In the genomic region with DNA sequence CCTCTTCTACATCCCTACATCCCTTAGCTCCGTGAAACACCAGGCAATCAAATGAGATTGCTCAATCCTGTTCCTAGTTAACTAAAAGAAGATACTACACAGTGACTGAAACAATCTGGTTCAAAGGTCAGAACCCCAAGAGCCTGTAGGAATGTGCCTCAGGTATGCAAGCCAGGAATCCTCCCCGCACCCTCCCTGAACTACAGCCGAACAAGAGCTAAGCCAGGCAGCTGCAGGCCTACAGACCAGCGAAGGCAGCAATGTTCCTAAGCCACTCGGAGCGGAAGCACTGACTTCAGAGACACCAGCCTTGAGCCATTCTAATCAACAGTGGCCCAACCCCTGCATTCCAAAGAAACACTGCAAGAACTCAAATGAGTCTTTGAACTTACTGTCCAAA, we compare ENCODE assay signal across 10 mouse cellular contexts. TPM values are rescaled to one million over a fixed set of nuclear protein-coding genes. Genes with fewer than 3 reads are reported as not detected.
DNase-seq lines count a peak whose midpoint lies in the region; ATAC-seq and TF ChIP-seq lines count a peak whose summit lies in the region.
"Had no signal": no experiment of that assay in that cellular context is flagged by ENCODE, and none has a peak within 500 bp of the region (broad histone marks: within the 10 kb centered on the region; RNA-seq: fewer than 3 reads in every experiment).

No protein-coding gene starts in this region.

- DNase-seq in lung, adult 18-20 months: peak; percentile 60 to 63
- no peak for DNase-seq in lung, adult 2 months
- no peak for DNase-seq in intestine, embryonic 14.5 days (ENCODE audit: low spot score)
- peak; percentile 26 to 57 for DNase-seq in kidney, postnatal 4 days
- DNase-seq in yolk sac, embryonic 10.5 days (ENCODE audit: low spot score): peak; percentile 91
- no peak for DNase-seq in right cerebral cortex, adult 18-20 months
- no peak for DNase-seq in urinary bladder, postnatal 36 days (ENCODE audit: low spot score in 2 of 2)
- DNase-seq in midbrain, embryonic 14.5 days: no peak
- DNase-seq: gastrocnemius, postnatal 10 days had no signal

- no peak overlapping the region for H3K27ac ChIP-seq in intestine, embryonic 14.5 days (ENCODE audit: low read depth)
- no peak overlapping the region for H3K27ac ChIP-seq in midbrain, embryonic 14.5 days (replicated peaks; ENCODE audit: low read depth, low read length)
- H3K27ac ChIP-seq: midbrain, embryonic 12.5 days had no signal

- H3K4me3 ChIP-seq in lung, adult 2 months (replicated peaks; ENCODE audit: extremely low read depth, low read depth, low read length): no peak overlapping the region
- no peak overlapping the region for H3K4me3 ChIP-seq in intestine, embryonic 14.5 days (ENCODE audit: low read depth, low read length)
- no peak overlapping the region for H3K4me3 ChIP-seq in midbrain, embryonic 14.5 days (replicated peaks; ENCODE audit: low read depth, low read length)
- H3K4me3 ChIP-seq: midbrain, embryonic 12.5 days had no signal

- H3K4me2 ChIP-seq in intestine, embryonic 14.5 days (ENCODE audit: low read length): no peak overlapping the region
- H3K4me2 ChIP-seq in midbrain, embryonic 14.5 days (ENCODE audit: low read length): no peak overlapping the region
- H3K4me2 ChIP-seq: midbrain, embryonic 12.5 days had no signal

- TF ChIP-seq POLR2A in lung, adult 2 months (IDR thresholded peaks at IDR 0.05; ENCODE audit: borderline replicate concordance, extremely low read depth, low read depth, low read length): no peak

- no peaks in the 10 kb centered on the region for H3K9me3 ChIP-seq in intestine, embryonic 14.5 days (ENCODE audit: control insufficient read depth, low read length)
- no peaks in the 10 kb centered on the region for H3K9me3 ChIP-seq in midbrain, embryonic 14.5 days (ENCODE audit: control insufficient read depth, low read length)
- H3K9me3 ChIP-seq: midbrain, embryonic 12.5 days had no signal

- no peak overlapping the region for H3K9ac ChIP-seq in intestine, embryonic 14.5 days (ENCODE audit: low read length)
- no peak overlapping the region for H3K9ac ChIP-seq in midbrain, embryonic 14.5 days (replicated peaks; ENCODE audit: low read length)
- H3K9ac ChIP-seq: midbrain, embryonic 12.5 days had no signal

- WGBS in lung, adult 2 months: 60% methylated on average over 6 of the region's 6 CpGs
- WGBS in intestine, embryonic 14.5 days: 42% methylated on average over 6 of the region's 6 CpGs
- 82% methylated on average over 6 of the region's 6 CpGs for WGBS in midbrain, embryonic 14.5 days

- no peaks in the 10 kb centered on the region for H3K27me3 ChIP-seq in intestine, embryonic 14.5 days (replicated peaks; ENCODE audit: control insufficient read depth, insufficient read depth, low read length)
- no peaks in the 10 kb centered on the region for H3K27me3 ChIP-seq in midbrain, embryonic 14.5 days (ENCODE audit: control insufficient read depth, insufficient read depth, low read length)
- H3K27me3 ChIP-seq: midbrain, embryonic 12.5 days had no signal

- no peak for TF ChIP-seq CTCF in lung, adult 2 months (IDR thresholded peaks at IDR 0.05; ENCODE audit: insufficient read depth, low read length)

- ATAC-seq in intestine, embryonic 14.5 days (replicated peaks; ENCODE audit: low FRiP score, low TSS enrichment, low read depth): peak; percentile 48; the same call in 1 of the 2 replicates
- ATAC-seq in midbrain, embryonic 14.5 days (ENCODE audit: low FRiP score, low TSS enrichment): no peak

- H3K36me3 ChIP-seq in intestine, embryonic 14.5 days (ENCODE audit: control insufficient read depth, insufficient read depth, low read length): no peaks in the 10 kb centered on the region
- no peaks in the 10 kb centered on the region for H3K36me3 ChIP-seq in midbrain, embryonic 14.5 days (ENCODE audit: control insufficient read depth, insufficient read depth, low read length)
- H3K36me3 ChIP-seq: midbrain, embryonic 12.5 days had no signal

- H3K4me1 ChIP-seq in lung, adult 2 months (ENCODE audit: control insufficient read depth, insufficient read depth, low read length): peaks cover 51% of the 10 kb centered on the region
- peaks cover 48% of the 10 kb centered on the region for H3K4me1 ChIP-seq in intestine, embryonic 14.5 days (replicated peaks; ENCODE audit: control insufficient read depth, insufficient read depth, low read length)
- H3K4me1 ChIP-seq in midbrain, embryonic 14.5 days (ENCODE audit: control insufficient read depth, insufficient read depth, low read length): 0 out of 2 replicates have a peak, but pooled peaks cover 2% of the 10 kb centered on the region

RNA-seq across cellular contexts. Expression of a gene that starts 20.0 kb away (rescaled TPM):
- polyA plus RNA-seq in lung, adult 2 months (2012; rRNA removed): 61.4 and 85.2 TPM in 2 replicates
- polyA plus RNA-seq in intestine, embryonic 14.5 days (2014; fragmentation: Nextera tagmentation; extraction: Ambion mirVana): 61.0 and 63.9 TPM in 2 replicates
- 14.5 and 17.7 TPM in 2 replicates for polyA plus RNA-seq in midbrain, embryonic 14.5 days (2014; fragmentation: Nextera tagmentation; extraction: Ambion mirVana)

Comparison
In these comparisons a context has a peak if more than half of its experiments do, and no peak if none do; other contexts are left out.
1. DNase-seq: peak in lung, adult 18-20 months (2 of 2), kidney, postnatal 4 days (2 of 2) and yolk sac, embryonic 10.5 days (single experiment); none in lung, adult 2 months (single experiment), intestine, embryonic 14.5 days (single experiment), right cerebral cortex, adult 18-20 months (single experiment), urinary bladder, postnatal 36 days (0 of 2) and midbrain, embryonic 14.5 days (single experiment).